Mouse (Mus musculus): ENCODE results near the gene Anxa9.

Anxa9 gene

DNA sequence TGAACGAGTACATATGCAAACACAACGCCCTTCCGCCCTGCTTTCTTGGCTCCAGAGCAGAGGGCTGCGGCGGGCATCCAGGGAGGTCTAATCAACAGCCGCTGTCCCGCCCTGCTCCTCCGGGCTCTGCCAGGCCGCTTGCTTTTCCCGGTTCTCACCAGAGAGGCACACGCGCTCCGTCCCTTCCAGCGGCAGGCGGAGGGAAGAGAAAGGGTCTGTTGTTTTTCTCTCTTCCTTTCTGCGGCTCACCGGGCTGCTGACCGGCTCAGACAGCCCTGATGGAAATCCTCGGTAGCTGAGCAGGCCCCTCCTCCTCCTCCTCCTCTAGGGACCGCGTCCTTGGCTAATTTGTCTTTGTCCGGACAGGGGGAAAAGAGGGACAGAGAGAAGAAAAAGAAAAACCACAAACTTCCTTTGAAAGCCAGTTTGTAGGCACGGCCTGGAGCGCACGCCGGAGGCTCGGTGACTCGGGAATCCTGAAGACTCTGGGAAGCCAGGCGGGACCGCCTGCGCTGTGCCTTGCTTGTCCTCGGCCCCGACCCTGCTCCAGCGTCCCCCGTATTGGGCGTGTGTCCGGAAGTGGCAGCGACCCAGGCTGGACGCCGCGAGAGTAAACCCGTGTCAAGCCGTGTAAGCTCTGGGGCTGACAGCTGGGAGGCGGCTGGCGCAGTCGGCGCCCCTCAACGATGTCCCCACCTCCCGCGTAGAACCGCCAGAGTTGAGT, 23.9 kb downstream of the Anxa9 start:
- peak; percentile 90 for DNase-seq

DNA sequence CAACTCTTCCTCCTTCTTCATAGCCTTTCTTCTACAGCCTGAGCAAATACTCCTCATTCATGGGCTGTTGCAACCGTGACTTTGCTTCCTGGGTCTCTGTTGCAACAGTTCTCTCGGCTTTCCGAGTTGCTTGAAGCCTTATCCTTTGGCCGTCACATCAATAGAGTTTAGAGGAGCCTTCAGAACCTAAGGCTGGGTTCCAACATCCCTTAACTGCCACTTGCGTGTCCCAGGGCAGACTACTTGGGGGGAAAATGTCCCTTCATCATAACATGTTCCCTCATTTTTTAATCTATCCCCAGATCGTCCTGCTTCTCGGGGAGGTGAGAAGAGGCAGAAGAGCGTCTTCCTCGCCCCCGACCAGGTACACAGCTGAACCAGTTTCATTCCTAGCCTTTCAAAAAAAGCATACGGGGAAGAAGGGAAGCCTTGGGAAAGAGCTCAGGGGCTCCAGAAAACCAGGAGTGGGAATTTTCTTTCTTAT, 24.6 kb downstream of the Anxa9 start:
- peak; percentile 90 for DNase-seq

DNA sequence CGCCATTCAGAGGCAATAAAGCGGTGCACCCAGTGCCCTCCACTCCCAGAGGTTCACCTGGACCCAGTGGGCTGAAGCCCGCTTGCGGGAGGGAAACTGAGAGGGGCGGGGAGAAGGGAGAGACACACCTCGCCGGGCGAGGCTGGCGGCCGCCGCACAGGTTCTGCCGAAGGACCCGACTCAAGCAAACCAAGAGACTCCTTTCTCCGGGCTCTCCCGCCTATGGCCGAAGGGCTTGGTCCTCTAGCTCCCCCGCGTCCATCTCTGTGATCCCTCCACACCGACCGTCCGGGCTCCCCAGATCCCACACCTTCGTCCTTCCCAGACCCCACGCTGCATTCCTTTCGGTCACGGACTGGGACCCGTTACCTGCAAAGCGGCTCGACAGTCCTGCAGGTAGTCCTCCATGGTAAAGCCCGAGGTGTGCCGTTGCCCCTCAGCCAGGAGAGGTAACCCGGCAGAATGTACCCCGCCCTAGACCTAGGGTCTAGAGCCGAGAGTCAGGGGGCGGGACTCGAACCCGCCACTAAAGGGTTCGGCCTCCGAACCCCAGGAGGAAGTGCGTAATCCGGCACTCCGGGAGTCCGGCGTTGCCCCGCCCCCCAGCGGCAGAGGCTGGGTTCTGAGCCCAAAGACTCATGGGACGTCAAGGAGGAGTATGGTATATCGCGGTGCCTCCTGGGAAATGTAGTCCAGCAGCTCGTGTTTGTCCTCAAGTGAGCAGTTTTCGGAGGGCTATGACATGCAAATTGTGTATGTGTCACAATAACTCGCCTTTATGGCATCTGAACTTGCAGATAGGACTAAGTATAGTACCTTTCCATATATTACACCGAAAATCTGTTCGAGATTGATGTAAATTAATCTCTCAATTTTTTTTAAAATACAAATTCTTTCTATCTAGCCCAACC, 25.5 kb downstream of the Anxa9 start, which contains the start of the genes Mindy1 and Prune1:
Gene Mindy1, plus strand, starts transcription at position 130 of the 911 bp plus-strand sequence.
Gene Prune1, minus strand, starts transcription at position 861 of the 911 bp plus-strand sequence.
- DNase-seq, result peak; percentile 100

DNA sequence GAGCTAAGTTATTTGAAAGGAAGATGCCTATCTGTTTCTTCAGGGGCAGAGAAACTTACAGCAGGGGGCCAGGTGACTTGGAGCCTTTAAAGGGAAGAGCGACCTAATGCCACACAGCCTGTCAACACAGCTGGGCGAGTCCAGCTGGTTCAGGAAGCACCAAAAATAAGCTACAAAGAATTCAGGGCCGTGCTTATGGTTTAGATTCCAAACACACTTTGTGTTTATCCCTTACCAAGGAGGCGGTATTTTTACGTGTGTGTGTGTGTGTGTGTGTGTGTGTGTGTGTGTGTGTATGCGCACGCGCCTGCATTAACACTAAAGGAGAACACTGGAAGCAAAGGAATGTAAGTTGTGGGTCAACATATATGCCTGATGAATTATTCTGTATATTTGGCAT, 26.2 kb downstream of the Anxa9 start:
- peak; percentile 70 for DNase-seq

DNA sequence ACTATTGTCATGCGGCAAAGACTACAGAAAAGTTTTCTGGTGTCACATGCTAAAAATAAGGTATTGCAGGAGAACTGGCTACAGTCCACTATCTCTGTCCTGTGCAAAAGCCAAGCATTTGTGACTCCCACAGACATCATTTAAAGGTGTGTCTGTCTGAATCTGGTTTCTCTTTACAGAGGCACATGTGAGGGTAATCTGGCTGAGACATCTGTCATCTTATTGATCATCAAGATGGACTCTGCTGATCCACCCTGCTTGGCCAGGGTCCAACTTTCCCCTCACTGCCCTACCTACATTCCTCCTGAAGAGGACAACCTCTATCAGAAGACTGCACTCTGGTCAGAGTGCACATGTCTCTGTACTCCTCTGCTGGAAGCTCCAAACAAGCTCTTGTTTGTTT, 29.8 kb downstream of the Anxa9 start:
- no peak for DNase-seq

DNA sequence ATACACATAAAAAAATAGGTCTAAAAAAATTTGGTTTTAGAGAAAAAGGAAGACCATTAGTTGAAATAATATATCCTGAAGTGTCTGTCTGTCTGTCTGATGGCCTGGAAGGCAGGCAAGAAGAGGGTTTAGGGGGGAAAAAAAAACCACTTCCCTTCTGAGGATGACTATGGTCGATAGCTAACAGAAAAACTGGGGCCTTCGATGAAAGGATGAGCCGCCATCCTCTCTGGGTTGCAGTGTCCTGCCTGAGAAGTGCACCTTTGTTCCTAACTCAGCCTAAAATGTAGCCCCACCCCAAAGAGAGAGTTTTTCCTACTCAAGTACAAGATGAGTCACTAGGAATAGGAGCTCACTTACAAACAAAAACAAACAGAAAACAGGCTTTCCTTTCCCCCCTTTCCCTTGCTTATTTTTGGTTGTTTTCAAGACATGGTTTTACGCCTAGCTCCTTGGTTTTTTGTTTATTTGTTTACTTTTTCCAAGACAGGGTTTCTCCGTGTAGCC, 30.5 kb downstream of the Anxa9 start:
- no peak for DNase-seq

DNA sequence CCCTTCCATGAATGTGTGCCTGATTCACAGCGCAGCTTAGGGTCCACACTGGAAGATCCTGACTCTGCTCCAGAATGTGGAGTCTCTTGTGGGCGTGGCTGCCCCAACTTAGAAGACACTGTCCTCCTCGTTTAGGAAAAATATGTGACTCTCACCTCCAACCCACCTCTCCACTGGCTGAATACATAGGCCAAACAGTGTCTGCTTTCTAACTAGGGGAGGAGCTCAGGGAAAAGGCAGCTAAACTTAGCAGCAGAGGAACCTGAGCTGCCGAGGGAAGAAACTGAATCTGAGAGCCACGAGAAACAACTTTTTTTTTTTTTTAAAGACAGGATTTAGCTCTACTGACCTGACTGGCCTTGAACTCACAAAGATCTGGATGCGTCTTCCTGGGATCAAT, 31.8 kb downstream of the Anxa9 start:
- no peak for DNase-seq

DNA sequence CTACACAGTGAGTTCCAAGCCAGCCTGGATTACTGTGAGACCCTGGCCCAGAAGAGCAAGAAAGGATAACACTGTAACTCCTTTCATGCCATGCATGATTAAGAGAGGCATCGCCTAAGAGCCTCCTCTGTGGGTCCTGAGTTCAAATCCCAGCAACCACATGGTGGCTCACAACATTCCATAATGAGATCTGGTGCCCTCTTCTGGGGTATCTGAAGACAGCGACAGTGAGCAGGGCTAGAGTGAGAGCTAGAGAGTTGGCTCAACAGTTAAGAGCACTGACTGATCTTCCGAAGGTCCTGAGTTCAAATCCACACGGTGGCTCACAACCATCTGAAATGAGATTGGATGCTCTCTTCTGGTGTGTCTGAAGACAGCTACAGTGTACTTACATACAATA, 32.5 kb downstream of the Anxa9 start:
- no peak for DNase-seq

DNA sequence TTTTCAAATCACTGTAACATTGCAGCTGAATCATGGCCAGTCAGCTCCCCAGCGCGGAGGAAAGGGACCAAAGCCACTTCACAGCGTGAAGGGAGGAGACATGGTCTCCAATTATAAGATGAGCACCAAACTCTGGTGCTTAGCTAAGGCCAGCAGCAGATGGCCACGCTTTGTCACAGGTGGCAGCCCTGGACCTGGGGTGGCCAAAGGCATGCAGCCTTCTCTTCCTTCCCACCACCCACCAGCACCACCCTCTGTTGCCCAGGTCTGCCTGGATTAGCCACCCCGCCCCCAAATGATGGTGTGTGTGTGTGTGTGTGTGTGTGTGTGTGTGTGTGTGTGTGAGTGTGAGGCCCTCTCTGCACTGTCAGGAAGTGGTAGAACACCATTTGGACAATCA, 33.5 kb downstream of the Anxa9 start:
- DNase-seq, result no peak

DNA sequence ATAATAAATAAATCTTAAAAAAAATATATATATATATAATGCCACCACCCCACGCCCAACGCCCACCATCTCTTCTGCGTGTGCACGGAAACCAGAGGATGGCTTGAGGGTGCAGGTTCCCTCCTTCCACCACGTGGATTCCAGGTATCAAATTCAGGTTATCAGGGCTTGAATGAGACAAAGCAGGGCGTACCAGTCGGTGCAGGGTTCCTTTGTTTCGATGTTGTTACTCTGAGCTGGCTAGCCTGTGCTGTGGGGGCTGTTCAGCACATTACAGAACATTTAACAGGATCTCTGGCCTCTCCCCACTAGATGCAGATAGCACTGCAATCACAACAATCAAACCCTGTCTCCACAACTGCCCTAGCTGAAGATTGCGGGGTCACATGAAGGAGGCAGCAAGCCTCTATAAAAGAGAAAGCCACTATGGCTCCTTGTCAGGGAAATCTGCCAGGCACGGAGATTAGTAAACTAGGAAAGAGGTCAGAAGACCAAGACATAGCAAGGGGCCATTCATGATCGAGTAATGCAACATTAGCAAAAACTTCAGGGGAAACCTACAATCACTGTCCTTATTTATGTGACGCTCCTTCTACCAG, 36.1 kb downstream of the Anxa9 start:
- no peak for DNase-seq

DNA sequence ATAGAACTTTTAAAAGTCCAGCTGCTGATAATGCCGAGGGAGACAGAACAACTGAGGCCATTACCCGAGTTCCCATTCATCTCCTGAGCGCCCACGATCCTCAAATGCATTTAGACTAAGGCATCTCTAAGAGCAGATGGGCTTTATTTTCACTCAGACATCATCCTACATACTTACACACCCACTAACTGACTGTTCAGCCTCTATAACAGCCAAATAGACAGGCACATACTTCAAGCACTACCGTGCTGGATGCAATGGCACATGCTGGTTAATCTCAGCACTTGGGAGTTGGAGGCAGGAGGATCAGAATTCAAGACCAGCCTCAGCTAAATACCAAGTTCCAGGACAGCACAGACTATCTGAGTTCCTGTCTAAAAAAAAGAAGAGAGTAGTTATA, 37.2 kb downstream of the Anxa9 start:
- no peak for DNase-seq

DNA sequence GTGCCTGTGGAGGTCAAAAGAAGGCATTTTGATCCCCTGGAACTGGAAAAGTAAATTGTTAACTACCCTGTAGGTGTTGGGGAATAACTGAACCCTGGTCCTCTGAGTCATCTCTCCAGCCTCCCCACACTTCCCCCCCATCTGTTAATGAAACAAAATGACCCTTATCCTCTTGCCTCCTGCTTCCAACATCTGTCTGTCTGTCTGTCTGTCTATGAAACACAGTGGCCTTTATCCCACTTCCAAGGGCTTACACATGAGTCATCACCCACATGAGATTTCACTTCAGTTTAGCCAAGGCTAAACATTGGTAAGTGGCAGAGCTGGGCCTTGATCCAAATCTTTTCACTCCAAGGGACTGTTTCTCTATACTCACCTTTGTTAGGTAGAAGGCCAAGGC, 39.1 kb downstream of the Anxa9 start:
- DNase-seq, result peak; percentile 47

DNA sequence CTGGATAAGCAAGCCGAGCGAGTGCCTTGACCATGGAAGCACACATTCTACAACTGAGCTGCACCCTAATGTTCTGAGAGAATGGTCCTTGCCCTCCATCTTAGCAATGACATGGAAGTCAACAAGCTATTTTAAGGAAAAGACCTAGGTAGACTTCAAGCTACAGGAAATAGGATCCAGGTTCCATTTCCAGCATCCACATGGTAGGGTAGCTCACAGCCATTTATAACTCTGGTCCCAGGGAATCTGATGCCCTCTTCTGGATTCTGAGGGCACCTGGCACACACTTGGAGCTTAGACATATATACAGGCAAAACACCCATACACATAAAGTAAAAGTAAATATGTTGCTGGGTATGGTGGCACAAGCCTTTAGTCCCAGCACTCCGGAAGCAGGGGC, 40.9 kb downstream of the Anxa9 start:
- no peak for DNase-seq

DNA sequence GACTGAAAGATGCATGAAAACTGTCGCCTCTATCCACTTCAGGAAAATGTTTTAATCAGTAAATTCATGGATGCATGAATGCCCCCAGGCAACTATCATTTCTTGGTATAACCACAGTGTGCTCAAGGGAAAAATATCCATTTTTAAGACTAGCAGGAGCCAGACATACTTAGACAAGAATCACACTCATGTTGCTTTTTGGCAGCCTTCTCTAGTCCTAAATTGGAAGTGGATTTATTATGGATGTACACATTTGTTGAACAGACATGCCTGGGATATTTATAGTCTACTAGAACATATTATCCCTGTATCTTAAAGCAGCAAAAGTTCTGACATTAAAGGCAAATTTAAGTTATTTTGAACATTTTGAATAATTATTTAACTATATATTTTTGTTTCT, 42.3 kb downstream of the Anxa9 start:
- DNase-seq, result no peak

DNA sequence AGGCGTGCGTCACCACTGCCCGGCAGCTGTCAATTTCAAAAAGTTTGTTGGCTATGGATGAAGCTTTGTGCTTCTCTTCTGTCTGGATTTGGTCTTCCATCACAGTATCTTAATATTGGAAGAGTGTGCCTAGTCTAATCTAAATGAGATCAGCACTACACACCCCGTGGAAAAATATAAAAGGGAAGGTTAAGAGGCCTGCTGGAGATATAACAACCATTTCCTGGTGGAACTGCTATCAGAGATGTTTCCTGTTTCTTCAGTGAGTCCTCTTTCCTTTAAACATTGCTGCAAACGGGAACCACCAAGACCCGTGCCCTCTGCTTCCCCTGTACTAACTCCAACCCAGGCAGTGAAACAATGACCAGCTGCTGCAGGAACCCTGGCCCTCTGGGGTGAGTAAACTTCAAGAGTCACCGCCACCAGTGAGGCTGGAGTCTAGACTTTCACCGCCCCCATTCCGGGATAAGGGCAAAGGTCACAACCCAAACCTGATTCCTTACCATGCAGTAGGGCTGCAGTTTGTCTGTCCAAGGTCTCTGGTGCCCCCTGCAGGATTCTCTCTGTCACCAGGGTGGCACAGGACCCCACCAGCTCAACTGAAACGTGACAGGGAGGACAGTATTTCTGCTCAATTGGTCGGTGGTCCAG, 43.8 kb downstream of the Anxa9 start:
- peak; percentile 89 for DNase-seq

DNA sequence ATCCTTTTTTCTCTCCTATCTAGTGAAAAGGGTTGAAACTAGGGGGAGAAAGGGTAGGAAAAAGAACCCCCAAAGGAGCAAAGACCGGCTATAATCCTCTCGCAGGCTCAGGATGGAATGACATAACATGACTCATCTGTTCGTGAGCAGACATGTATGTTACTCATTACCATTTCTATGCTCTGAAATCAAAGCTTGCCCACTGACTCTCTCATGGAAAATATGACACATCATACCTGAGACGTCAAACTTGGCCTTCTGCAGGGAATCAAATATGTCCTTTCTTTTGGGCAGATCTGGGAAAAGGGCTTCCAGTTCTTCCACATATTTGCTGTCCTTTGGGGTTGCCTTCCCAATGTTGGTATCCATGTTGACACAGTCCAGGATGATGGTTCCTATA, 45.0 kb downstream of the Anxa9 start:
- DNase-seq, result no peak

DNA sequence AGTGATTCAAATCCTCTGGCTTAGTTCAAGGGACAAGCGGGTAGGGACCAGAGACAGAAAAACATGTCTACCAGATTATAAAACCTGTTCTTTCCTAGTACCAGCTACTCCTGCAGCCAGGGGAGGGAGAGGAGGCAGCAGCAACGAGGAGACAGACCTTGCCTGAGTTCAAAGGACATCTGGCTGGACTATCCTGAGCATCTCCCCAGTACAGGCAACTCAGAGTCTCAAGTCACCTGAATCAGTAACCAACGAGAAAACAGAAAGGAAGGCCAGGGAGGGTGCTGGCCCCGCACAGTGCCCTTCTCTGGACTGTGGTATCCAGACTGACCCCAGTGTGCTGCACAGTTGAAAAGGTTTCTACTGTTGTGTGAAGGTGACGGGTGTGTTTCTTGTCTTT, 50.0 kb downstream of the Anxa9 start:
- DNase-seq, result no peak

DNA sequence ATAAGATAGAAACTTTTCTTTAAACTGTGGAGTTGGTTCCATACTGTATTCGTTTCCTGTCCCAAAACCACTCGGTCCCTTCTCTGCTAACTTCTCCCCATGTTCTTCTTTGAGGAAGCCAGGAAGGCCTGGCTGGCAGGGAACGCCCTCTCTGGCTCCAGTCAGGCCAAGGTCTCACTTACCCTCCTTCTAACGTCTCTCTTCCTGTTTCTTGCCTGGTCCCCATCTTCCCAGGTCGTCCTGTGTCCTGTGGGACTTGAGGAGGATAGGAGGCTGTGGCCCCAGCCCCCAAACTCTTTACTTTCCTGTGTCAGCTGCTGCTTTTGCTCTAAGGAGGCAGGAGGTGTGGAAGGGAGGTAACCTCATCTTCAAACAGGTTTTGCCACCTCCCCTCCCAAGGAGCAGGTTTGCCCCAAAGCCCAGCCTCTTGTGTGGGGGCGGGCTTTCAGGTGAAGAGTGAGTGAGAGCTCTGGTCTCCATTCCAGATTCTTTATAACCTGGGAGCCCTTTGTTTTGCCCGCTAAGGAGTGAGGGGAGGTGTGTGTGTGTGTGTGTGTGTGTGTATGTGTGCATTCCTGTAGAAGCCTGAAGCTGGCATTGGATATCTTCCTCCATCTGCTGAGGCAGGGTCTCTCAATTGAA, 56.1 kb downstream of the Anxa9 start, which contains the start of gene Bnipl:
Gene Bnipl, minus strand, starts transcription at position 411 of the 642 bp plus-strand sequence.
- peak; percentile 53 for DNase-seq

DNA sequence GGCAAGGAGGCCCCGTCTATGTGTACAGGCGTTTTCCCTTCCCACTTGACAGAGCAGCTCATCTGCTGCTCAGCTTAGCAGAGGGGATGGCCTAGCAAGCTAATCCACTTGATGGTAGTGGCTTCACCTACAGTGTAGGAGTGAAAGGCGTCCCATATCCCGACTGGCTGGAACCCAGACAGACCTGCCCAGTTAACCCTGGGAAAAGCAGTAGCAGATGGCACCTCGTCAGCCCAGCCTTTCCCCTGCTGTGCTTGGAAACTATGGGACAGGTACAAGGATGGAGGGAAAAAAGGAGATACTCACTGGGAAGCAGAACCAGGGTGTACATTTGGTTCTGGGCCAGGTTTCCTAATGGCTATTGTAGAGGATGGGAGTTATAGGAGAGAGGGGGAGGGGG, 56.6 kb downstream of the Anxa9 start:
- no peak for DNase-seq

DNA sequence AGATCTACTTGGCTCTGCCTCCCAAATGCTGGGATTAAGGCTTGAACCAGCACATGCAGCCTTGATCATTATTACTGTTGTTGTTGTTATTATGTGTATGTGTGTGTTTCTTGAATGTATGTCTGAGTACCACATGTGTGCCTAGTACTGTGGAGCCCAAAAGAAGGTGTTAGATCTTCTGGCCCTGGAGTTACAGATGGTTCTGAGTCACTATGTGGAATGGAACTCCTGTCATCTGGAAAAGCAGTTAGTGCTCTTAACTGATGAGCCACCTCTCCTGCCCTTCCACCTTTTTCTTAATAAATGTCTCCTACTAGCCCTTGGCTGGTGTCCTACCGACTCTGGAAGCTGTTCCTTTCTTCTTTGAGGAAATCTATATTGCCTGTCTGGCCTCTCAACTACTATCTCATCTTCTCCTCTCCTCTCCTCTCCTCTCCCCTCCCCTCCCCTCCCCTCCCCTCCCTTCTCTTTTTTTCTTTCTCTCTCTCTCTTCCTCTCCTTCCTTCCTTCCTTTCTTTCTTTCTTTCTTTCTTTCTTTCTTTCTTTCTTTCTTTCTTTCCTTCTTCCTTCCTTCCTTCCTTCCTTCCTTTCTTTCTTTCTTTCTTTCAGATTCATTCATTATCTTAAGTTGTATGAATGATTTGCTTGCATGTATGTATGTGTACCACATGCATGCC, 59.2 kb downstream of the Anxa9 start:
- no peak for DNase-seq

DNA sequence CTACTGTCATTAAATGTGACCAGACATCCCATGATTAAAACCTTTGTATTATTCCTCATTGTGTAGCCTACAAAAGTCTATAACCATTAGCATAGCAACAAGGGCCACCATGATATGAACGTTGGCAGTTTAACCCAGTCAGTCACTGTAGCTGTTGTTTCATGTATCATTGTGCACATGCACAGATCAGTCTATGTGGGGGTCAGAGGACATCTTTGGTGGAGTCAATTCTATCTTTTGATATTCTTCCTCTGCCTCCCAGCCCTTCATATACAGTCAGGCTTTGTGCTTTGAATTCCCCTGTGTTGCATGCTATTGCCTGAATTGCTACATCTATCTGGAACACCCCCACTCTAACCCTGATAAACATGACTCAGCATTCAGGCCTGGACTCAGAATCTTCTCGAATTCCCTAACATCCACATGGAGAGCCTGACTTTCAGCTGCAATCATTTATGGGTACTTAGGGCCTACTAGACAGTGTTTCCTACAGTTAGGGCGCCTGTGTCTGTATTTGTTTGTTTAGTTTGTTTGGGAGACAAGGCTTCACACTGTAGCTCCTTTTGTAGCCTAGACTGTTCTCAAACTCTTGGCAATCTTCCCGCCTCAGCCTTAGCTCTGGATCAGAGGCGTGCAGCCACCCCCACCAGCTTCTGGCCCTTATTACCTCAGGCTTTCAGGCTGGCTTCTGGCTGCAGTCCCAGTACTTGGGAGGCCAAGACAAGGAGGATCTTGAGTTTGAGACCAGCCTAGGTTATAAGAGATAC, 60.3 kb downstream of the Anxa9 start:
- DNase-seq, result peak; percentile 70
